Mouse (Mus musculus): ENCODE data around the gene Slc25a22. TPM values are rescaled to one million over a fixed set of nuclear protein-coding genes. Genes with fewer than 3 reads are reported as not detected.

Slc25a22 gene
- 10 to 100 TPM; 34.3 to 35.9 TPM for total RNA-seq (2023)

GRCm38 (mm10) chr7:141437178-141438120, at the start of gene Slc25a22:
TSS of gene Slc25a22 (minus strand) at chr7:141437892.

GRCm38 (mm10) chr7:141475011-141475804, 37.5 kb upstream of the Slc25a22 start, which contains the start of the genes Polr2l and Tspan4:
TSS of gene Polr2l (minus strand) at chr7:141475132.
TSS of gene Tspan4 (plus strand) at chr7:141475240.

GRCm38 (mm10) chr7:141467230-141468030, 29.7 kb upstream of the Slc25a22 start, which contains the start of gene Cd151:
TSS of gene Cd151 (plus strand) at chr7:141467392.

GRCm38 (mm10) chr7:141460391-141461113, 22.9 kb upstream of the Slc25a22 start, which contains the start of gene Cracr2b:
TSS of gene Cracr2b (plus strand) at chr7:141461094.

GRCm38 (mm10) chr7:141454967-141455551, 17.4 kb upstream of the Slc25a22 start, which contains the start of gene Pnpla2:
TSS of gene Pnpla2 (plus strand) at chr7:141455198.

GRCm38 (mm10) chr7:141447110-141447991, 9.7 kb upstream of the Slc25a22 start, which contains the start of gene Rplp2:
TSS of gene Rplp2 (plus strand) at chr7:141447370.

GRCm38 (mm10) chr7:141443828-141444237, 6.1 kb upstream of the Slc25a22 start, which contains the start of gene Pidd1:
TSS of gene Pidd1 (minus strand) at chr7:141444025.

GRCm38 (mm10) chr7:141429310-141429709, 8.4 kb downstream of the Slc25a22 start, which contains the start of gene Cend1:
TSS of gene Cend1 (minus strand) at chr7:141429491.

GRCm38 (mm10) chr7:141413809-141414584, 23.7 kb downstream of the Slc25a22 start, which contains the start of gene Gatd1:
TSS of gene Gatd1 (minus strand) at chr7:141414136.

GRCm38 (mm10) chr7:141391625-141392551, 45.8 kb downstream of the Slc25a22 start, which contains the start of gene Taldo1:
TSS of gene Taldo1 (plus strand) at chr7:141392199.

Other genes starting within 250 kb of the Slc25a22 start
- 10 to 100 TPM; 24.5 to 27.3 TPM for gene Hras, start 243.9 kb downstream of the Slc25a22 start, total RNA-seq (2023)
- 1 to 10 TPM; 5.6 to 6.2 TPM for gene Lrrc56, start 243.7 kb downstream of the Slc25a22 start, total RNA-seq (2023)
- not detected for gene Lmntd2, start 223.8 kb downstream of the Slc25a22 start, total RNA-seq (2023)
- 1 to 10 TPM; 1.8 to 2.8 TPM for gene Rassf7, start 222.0 kb downstream of the Slc25a22 start, total RNA-seq (2023)
- gene Phrf1, start 209.1 kb downstream of the Slc25a22 start, total RNA-seq (2023), result 100 to 1,000 TPM; 109 to 116 TPM
- 100 to 1,000 TPM; 105 to 145 TPM for gene Irf7, start 171.4 kb downstream of the Slc25a22 start, total RNA-seq (2023)
- gene Cdhr5, start 161.1 kb downstream of the Slc25a22 start, total RNA-seq (2023), result not detected
- gene Sct, start 158.8 kb downstream of the Slc25a22 start, total RNA-seq (2023), result not detected
- gene Drd4, start 145.9 kb downstream of the Slc25a22 start, total RNA-seq (2023), result not detected
- 10 to 100 TPM; 30.2 to 30.5 TPM for gene Deaf1, start 110.2 kb downstream of the Slc25a22 start, total RNA-seq (2023)
- 1 to 10 TPM; 5.4 to 7.1 TPM for gene Tmem80, start 110.2 kb downstream of the Slc25a22 start, total RNA-seq (2023)
- gene Eps8l2, start 99.0 kb downstream of the Slc25a22 start, total RNA-seq (2023), result not detected
- gene Taldo1, start 45.7 kb downstream of the Slc25a22 start, total RNA-seq (2023), result 100 to 1,000 TPM; 469 to 488 TPM
- gene Gatd1, start 23.8 kb downstream of the Slc25a22 start, total RNA-seq (2023), result 10 to 100 TPM; 28.9 to 32.7 TPM
- gene Cend1, start 8.4 kb downstream of the Slc25a22 start, total RNA-seq (2023), result not detected
- 1 to 10 TPM; 2.6 to 3.8 TPM for gene Pidd1, start 6.1 kb upstream of the Slc25a22 start, total RNA-seq (2023)
- gene Rplp2, start 9.5 kb upstream of the Slc25a22 start, total RNA-seq (2023), result 1,000 to 10,000 TPM; 1,146 to 1,432 TPM
- gene Pnpla2, start 17.3 kb upstream of the Slc25a22 start, total RNA-seq (2023), result 100 to 1,000 TPM; 126 to 136 TPM
- 10 to 100 TPM; 15.0 to 17.3 TPM for gene Cracr2b, start 23.2 kb upstream of the Slc25a22 start, total RNA-seq (2023)
- gene Cd151, start 29.5 kb upstream of the Slc25a22 start, total RNA-seq (2023), result 10 to 100 TPM; 17.8 to 21.7 TPM
- gene Polr2l, start 37.2 kb upstream of the Slc25a22 start, total RNA-seq (2023), result 10 to 100 TPM; 16.3 to 17.3 TPM
- gene Tspan4, start 37.3 kb upstream of the Slc25a22 start, total RNA-seq (2023), result 10 to 100 TPM; 34.5 to 39.3 TPM
- gene Chid1, start 102.0 kb upstream of the Slc25a22 start, total RNA-seq (2023), result 10 to 100 TPM; 31.4 to 38.5 TPM
- gene Ap2a2, start 124.3 kb upstream of the Slc25a22 start, total RNA-seq (2023), result 100 to 1,000 TPM; 129 to 148 TPM
- gene Muc6, start 217.4 kb upstream of the Slc25a22 start, total RNA-seq (2023), result not detected